8 mouse cellular contexts compared by ENCODE assay signal in the genomic region with DNA sequence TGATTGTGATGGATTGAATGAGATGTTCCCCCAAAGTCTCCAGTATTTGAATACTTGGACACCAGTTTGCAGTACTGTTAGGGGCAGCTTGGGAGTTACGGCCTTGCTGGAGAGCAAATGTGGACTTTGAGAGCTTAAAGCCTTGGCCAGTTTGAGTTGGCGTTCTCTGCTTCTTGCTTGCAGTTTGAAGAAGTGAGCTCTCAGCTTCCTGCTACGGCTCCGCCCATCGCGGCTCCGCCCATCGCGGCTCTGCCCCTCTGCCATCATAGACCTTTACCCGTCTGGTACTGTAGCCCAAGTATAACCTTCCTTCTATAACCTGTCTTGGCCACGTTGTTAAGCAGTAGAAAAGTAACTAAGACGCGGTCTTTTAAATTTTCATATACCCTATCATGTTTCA.
DNase-seq lines count a peak whose midpoint lies in the region; ATAC-seq and TF ChIP-seq lines count a peak whose summit lies in the region.

No protein-coding gene starts in this region.

- intact Hi-C loops in heart, postnatal 36 days (cut with DNase I), result loop anchor here (2.0 to 5.0 kb wide), 3 partner anchors 144 to 619 kb away; no protein-coding TSS in a partner anchor

- no peaks in the 10 kb centered on the region for H3K36me3 ChIP-seq in heart, embryonic 14.5 days (ENCODE audit: control insufficient read depth, insufficient read depth, low read length)
- H3K36me3 ChIP-seq in forebrain, embryonic 14.5 days (ENCODE audit: control insufficient read depth, insufficient read depth, low read length), result no peaks in the 10 kb centered on the region
- H3K36me3 ChIP-seq in kidney, postnatal 0 days (ENCODE audit: insufficient read depth, low read length), result no peaks in the 10 kb centered on the region

- peak overlapping the region; percentile 54; the same call in 1 of the 2 replicates for H3K9ac ChIP-seq in heart, embryonic 14.5 days (ENCODE audit: low read length)
- H3K9ac ChIP-seq in forebrain, embryonic 14.5 days (ENCODE audit: low read length), result no peak overlapping the region
- H3K9ac ChIP-seq in kidney, postnatal 0 days (ENCODE audit: low read depth, low read length), result no peak overlapping the region

- peaks cover 9 to 19% of the 10 kb centered on the region in 2 experiments for H3K4me1 ChIP-seq in heart, embryonic 14.5 days (ENCODE audit: control insufficient read depth in 2 of 2, insufficient read depth in 2 of 2, low read length in 2 of 2)
- H3K4me1 ChIP-seq in forebrain, embryonic 14.5 days (ENCODE audit: control insufficient read depth, insufficient read depth, low read length), result peaks cover 7% of the 10 kb centered on the region; the same call in 1 of the 2 replicates
- H3K4me1 ChIP-seq in kidney, postnatal 0 days (replicated peaks; ENCODE audit: insufficient read depth, low read length), result no peaks in the 10 kb centered on the region

- no peak overlapping the region for H3K27ac ChIP-seq in heart, embryonic 14.5 days (replicated peaks in 1 of 2; ENCODE audit: control insufficient read depth in 1 of 2, insufficient read depth in 1 of 2, low read depth in 2 of 2, low read length in 2 of 2)
- H3K27ac ChIP-seq in forebrain, embryonic 14.5 days (ENCODE audit: low read depth, low read length), result no peak overlapping the region
- H3K27ac ChIP-seq in kidney, postnatal 0 days, result no peak overlapping the region

- ATAC-seq in heart, embryonic 14.5 days (ENCODE audit: insufficient number of reproducible peaks, insufficient read depth, low FRiP score, low read depth), result no peak
- ATAC-seq in forebrain, embryonic 14.5 days, result no peak
- 0 out of 2 replicates have a peak, but pooled peaks have one; percentile 41 for ATAC-seq in kidney, postnatal 0 days (replicated peaks; ENCODE audit: low FRiP score, low read depth)
- no peak for ATAC-seq in cerebellum, adult (ENCODE audit: insufficient number of reproducible peaks, low FRiP score, low TSS enrichment)

- peak overlapping the region in 1 of 2 experiments; percentile 38; a peak in 2 of 4 replicates for H3K4me3 ChIP-seq in heart, embryonic 14.5 days (ENCODE audit: control insufficient read depth in 1 of 2, insufficient read depth in 1 of 2, low read depth in 1 of 2, low read length in 2 of 2)
- H3K4me3 ChIP-seq in forebrain, embryonic 14.5 days (ENCODE audit: low read depth, low read length), result no peak overlapping the region
- H3K4me3 ChIP-seq in kidney, postnatal 0 days (replicated peaks; ENCODE audit: low read depth, low read length), result no peak overlapping the region

- 17% methylated on average over 13 of the region's 13 CpGs for WGBS in heart, embryonic 14.5 days
- WGBS in forebrain, embryonic 14.5 days, result 22% methylated on average over 13 of the region's 13 CpGs
- WGBS in kidney, postnatal 0 days, result 14% methylated on average over 13 of the region's 13 CpGs

- DNase-seq in heart, postnatal 36 days, result no peak
- no peak for DNase-seq in forebrain, embryonic 14.5 days (ENCODE audit: low spot score)
- peak; percentile 48 for DNase-seq in kidney, postnatal 0 days (ENCODE audit: low spot score)
- DNase-seq in lung, postnatal 25 days (ENCODE audit: low spot score), result peak; percentile 32
- peak; percentile 18 to 22 for DNase-seq in thymus, adult 18-20 months
- DNase-seq in right cerebral cortex, postnatal 10 days (ENCODE audit: low spot score in 2 of 2), result no peak

- no peaks in the 10 kb centered on the region for H3K9me3 ChIP-seq in heart, embryonic 14.5 days (ENCODE audit: control insufficient read depth, low read length)
- no peaks in the 10 kb centered on the region for H3K9me3 ChIP-seq in forebrain, embryonic 14.5 days (replicated peaks; ENCODE audit: control insufficient read depth, low read length)
- H3K9me3 ChIP-seq in kidney, postnatal 0 days (replicated peaks; ENCODE audit: low read length), result no peaks in the 10 kb centered on the region

- no peaks in the 10 kb centered on the region for H3K27me3 ChIP-seq in heart, embryonic 14.5 days (ENCODE audit: control insufficient read depth, insufficient read depth, low read length)
- H3K27me3 ChIP-seq in forebrain, embryonic 14.5 days (replicated peaks; ENCODE audit: control insufficient read depth, insufficient read depth, low read length), result no peaks in the 10 kb centered on the region
- no peaks in the 10 kb centered on the region for H3K27me3 ChIP-seq in kidney, postnatal 0 days (ENCODE audit: insufficient read depth, low read length)

- no peak for TF ChIP-seq CTCF in kidney, postnatal 0 days (IDR thresholded peaks at IDR 0.05; ENCODE audit: low read depth)

- peak overlapping the region; percentile 75 for H3K4me2 ChIP-seq in heart, embryonic 14.5 days (ENCODE audit: low read length)
- peak overlapping the region; percentile 54; the same call in 1 of the 2 replicates for H3K4me2 ChIP-seq in forebrain, embryonic 14.5 days (ENCODE audit: low read length)
- H3K4me2 ChIP-seq in kidney, postnatal 0 days (ENCODE audit: low read length), result peak overlapping the region; percentile 52

Comparison
In these comparisons a context has a peak if more than half of its experiments do, and no peak if none do; other contexts are left out.
1. DNase-seq: peak in kidney, postnatal 0 days (single experiment), lung, postnatal 25 days (single experiment) and thymus, adult 18-20 months (2 of 2); none in heart, postnatal 36 days (0 of 2), forebrain, embryonic 14.5 days (single experiment) and right cerebral cortex, postnatal 10 days (0 of 2).
2. Peak in every context shown above with its lines, with median percentiles within 50 percentile points of each other: H3K4me2 ChIP-seq.